ENCODE assay signal across 8 mouse cellular contexts in genomic region chr6:134917087-134917486, GRCm38 (mm10). TPM values are rescaled to one million over a fixed set of nuclear protein-coding genes. Genes with fewer than 3 reads are reported as not detected.
A peak's percentile ranks its signal among the peaks of the same experiment; 100 is the strongest.
DNase-seq lines count a peak whose midpoint lies in the region; ATAC-seq and TF ChIP-seq lines count a peak whose summit lies in the region.

No protein-coding gene starts in this region.

- H3K27me3 ChIP-seq in forebrain, postnatal 0 days (ENCODE audit: insufficient read depth, low read length): no peaks in the 10 kb centered on the region
- H3K27me3 ChIP-seq in hindbrain, embryonic 15.5 days: no peaks in the 10 kb centered on the region
- no peaks in the 10 kb centered on the region for H3K27me3 ChIP-seq in limb, embryonic 11.5 days (ENCODE audit: control insufficient read depth, insufficient read depth, low read length)
- peaks cover 7% of the 10 kb centered on the region for H3K27me3 ChIP-seq in midbrain, embryonic 12.5 days
- no peaks in the 10 kb centered on the region for H3K27me3 ChIP-seq in stomach, embryonic 14.5 days (ENCODE audit: control insufficient read depth, insufficient read depth, low read length)

- no peak for TF ChIP-seq POLR2A in bone marrow, adult 2 months (IDR thresholded peaks at IDR 0.05; ENCODE audit: borderline replicate concordance, control insufficient read depth, low read depth, low read length)

- DNase-seq in heart, adult 11 months: peak; percentile 98
- DNase-seq in heart, postnatal 25 days (ENCODE audit: low spot score): no peak
- DNase-seq in forebrain, postnatal 0 days: no peak
- peak; percentile 62 for DNase-seq in limb, embryonic 11.5 days (ENCODE audit: low spot score)

- intact Hi-C loops in heart, postnatal 25 days (cut with DNase I): loop anchor here (2.0 kb wide), 1 partner anchor 16 kb away; no protein-coding TSS in a partner anchor

- peak overlapping the region; percentile 53 for H3K4me3 ChIP-seq in bone marrow, adult 2 months (replicated peaks; ENCODE audit: control insufficient read depth, low read depth, low read length)
- H3K4me3 ChIP-seq in forebrain, postnatal 0 days (ENCODE audit: low read depth, low read length): peak overlapping the region; percentile 40
- H3K4me3 ChIP-seq in hindbrain, embryonic 15.5 days: peak overlapping the region; percentile 41
- H3K4me3 ChIP-seq in limb, embryonic 11.5 days (ENCODE audit: low read depth, low read length): peak overlapping the region; percentile 41
- peak overlapping the region; percentile 42 for H3K4me3 ChIP-seq in midbrain, embryonic 12.5 days
- H3K4me3 ChIP-seq in stomach, embryonic 14.5 days (ENCODE audit: low read depth, low read length): peak overlapping the region; percentile 37

- peak overlapping the region; percentile 35; the same call in 1 of the 2 replicates for H3K9ac ChIP-seq in forebrain, postnatal 0 days
- H3K9ac ChIP-seq in hindbrain, embryonic 15.5 days: no peak overlapping the region
- H3K9ac ChIP-seq in limb, embryonic 11.5 days (ENCODE audit: low read length): peak overlapping the region; percentile 55
- H3K9ac ChIP-seq in midbrain, embryonic 12.5 days (replicated peaks): peak overlapping the region; percentile 37
- peak overlapping the region; percentile 21; the same call in 1 of the 2 replicates for H3K9ac ChIP-seq in stomach, embryonic 14.5 days (replicated peaks; ENCODE audit: low read depth, low read length)

- no peak for ATAC-seq in forebrain, postnatal 0 days
- no peak for ATAC-seq in hindbrain, embryonic 15.5 days (ENCODE audit: low FRiP score, low read depth)
- ATAC-seq in limb, embryonic 11.5 days (ENCODE audit: insufficient number of reproducible peaks, low FRiP score, low TSS enrichment, low read depth): no peak
- ATAC-seq in midbrain, embryonic 12.5 days (ENCODE audit: low FRiP score, low read depth): no peak
- ATAC-seq in stomach, embryonic 14.5 days (ENCODE audit: insufficient number of reproducible peaks, insufficient read depth, low FRiP score, low read depth): no peak

- H3K36me3 ChIP-seq in forebrain, postnatal 0 days (ENCODE audit: insufficient read depth): no peaks in the 10 kb centered on the region
- no peaks in the 10 kb centered on the region for H3K36me3 ChIP-seq in hindbrain, embryonic 15.5 days
- H3K36me3 ChIP-seq in limb, embryonic 11.5 days (ENCODE audit: control insufficient read depth, insufficient read depth, low read length): no peaks in the 10 kb centered on the region
- H3K36me3 ChIP-seq in midbrain, embryonic 12.5 days: no peaks in the 10 kb centered on the region
- H3K36me3 ChIP-seq in stomach, embryonic 14.5 days (ENCODE audit: control insufficient read depth, insufficient read depth, low read length): no peaks in the 10 kb centered on the region; the same call in 1 of the 2 replicates

- H3K4me1 ChIP-seq in bone marrow, adult 2 months (ENCODE audit: control insufficient read depth, insufficient read depth, low read length): peaks cover 1% of the 10 kb centered on the region
- H3K4me1 ChIP-seq in forebrain, postnatal 0 days (ENCODE audit: insufficient read depth): no peaks in the 10 kb centered on the region; the same call in 1 of the 2 replicates
- peaks cover 20% of the 10 kb centered on the region for H3K4me1 ChIP-seq in hindbrain, embryonic 15.5 days (replicated peaks)
- peaks cover 5% of the 10 kb centered on the region for H3K4me1 ChIP-seq in limb, embryonic 11.5 days (ENCODE audit: control insufficient read depth, insufficient read depth, low read length)
- H3K4me1 ChIP-seq in midbrain, embryonic 12.5 days: peaks cover 28% of the 10 kb centered on the region
- H3K4me1 ChIP-seq in stomach, embryonic 14.5 days (ENCODE audit: control insufficient read depth, insufficient read depth, low read length): peaks cover 13% of the 10 kb centered on the region

- H3K27ac ChIP-seq in bone marrow, adult 2 months (ENCODE audit: control insufficient read depth, insufficient read depth, low read depth, low read length, poor library complexity): no peak overlapping the region
- H3K27ac ChIP-seq in forebrain, postnatal 0 days (ENCODE audit: low read depth, low read length): no peak overlapping the region
- peak overlapping the region; percentile 16; the same call in 1 of the 2 replicates for H3K27ac ChIP-seq in hindbrain, embryonic 15.5 days (replicated peaks)
- no peak overlapping the region for H3K27ac ChIP-seq in limb, embryonic 11.5 days (replicated peaks; ENCODE audit: low read depth, low read length)
- no peak overlapping the region for H3K27ac ChIP-seq in midbrain, embryonic 12.5 days (replicated peaks)
- peak overlapping the region; percentile 66 for H3K27ac ChIP-seq in stomach, embryonic 14.5 days (ENCODE audit: low read length)

- H3K4me2 ChIP-seq in forebrain, postnatal 0 days (ENCODE audit: low read depth): peak overlapping the region; percentile 57
- H3K4me2 ChIP-seq in hindbrain, embryonic 15.5 days: peak overlapping the region; percentile 60
- peak overlapping the region; percentile 72 for H3K4me2 ChIP-seq in limb, embryonic 11.5 days (ENCODE audit: low read depth, severe bottlenecking)
- H3K4me2 ChIP-seq in midbrain, embryonic 12.5 days (replicated peaks): peak overlapping the region; percentile 64
- peak overlapping the region; percentile 64 for H3K4me2 ChIP-seq in stomach, embryonic 14.5 days (replicated peaks; ENCODE audit: low read depth, low read length)

- H3K9me3 ChIP-seq in forebrain, postnatal 0 days (ENCODE audit: low read length): no peaks in the 10 kb centered on the region
- no peaks in the 10 kb centered on the region for H3K9me3 ChIP-seq in hindbrain, embryonic 15.5 days
- no peaks in the 10 kb centered on the region for H3K9me3 ChIP-seq in limb, embryonic 11.5 days (ENCODE audit: control insufficient read depth, low read length)
- no peaks in the 10 kb centered on the region for H3K9me3 ChIP-seq in midbrain, embryonic 12.5 days
- H3K9me3 ChIP-seq in stomach, embryonic 14.5 days (ENCODE audit: control insufficient read depth, low read depth, low read length): no peaks in the 10 kb centered on the region

- WGBS in bone marrow, adult 2 months: 2% methylated on average over 11 of the region's 11 CpGs
- under 1% methylated on average over 11 of the region's 11 CpGs for WGBS in forebrain, postnatal 0 days
- WGBS in hindbrain, embryonic 15.5 days: 2% methylated on average over 11 of the region's 11 CpGs
- under 1% methylated on average over 11 of the region's 11 CpGs for WGBS in limb, embryonic 11.5 days
- 2% methylated on average over 11 of the region's 11 CpGs for WGBS in midbrain, embryonic 12.5 days
- 1% methylated on average over 11 of the region's 11 CpGs for WGBS in stomach, embryonic 14.5 days

- TF ChIP-seq CTCF in bone marrow, adult 2 months (IDR thresholded peaks at IDR 0.05; ENCODE audit: control insufficient read depth, insufficient read depth, low read length): no peak
- no peak for TF ChIP-seq CTCF in forebrain, postnatal 0 days (IDR thresholded peaks at IDR 0.05; ENCODE audit: low read depth)

RNA-seq across cellular contexts. Expression of gene Cdkn1b, which starts 3.1 kb away (rescaled TPM):
- 10 to 100 TPM; 40.3 to 49.5 TPM for total RNA-seq in heart, postnatal 25 days (2021)
- polyA plus RNA-seq in bone marrow, adult 2 months (2011; ENCODE audit: insufficient read depth, insufficient read length, low replicate concordance, missing spikeins): 40.0 and 47.4 TPM in 2 replicates
- total RNA-seq in forebrain, postnatal 0 days (2014; rRNA removed): 89.0 and 102 TPM in 2 replicates
- polyA plus RNA-seq in forebrain, postnatal 0 days (2015; fragmentation: Nextera tagmentation; extraction: Ambion mirVana): 36.0 and 44.0 TPM in 2 replicates
- 17.0 and 21.8 TPM in 2 replicates for polyA plus RNA-seq in hindbrain, embryonic 15.5 days (2015; fragmentation: Nextera tagmentation; extraction: Ambion mirVana)
- 13.7 and 16.1 TPM in 2 replicates for polyA plus RNA-seq in limb, embryonic 11.5 days (2014; fragmentation: Nextera tagmentation; extraction: Ambion mirVana)
- 28.3 and 30.0 TPM in 2 replicates for polyA plus RNA-seq in midbrain, embryonic 12.5 days (2016; fragmentation: Nextera tagmentation; extraction: Ambion mirVana)
- 18.3 and 19.9 TPM in 2 replicates for polyA plus RNA-seq in stomach, embryonic 14.5 days (2014; fragmentation: Nextera tagmentation; extraction: Ambion mirVana)

RNA-seq across cellular contexts. Expression of gene Gpr19, which starts 18.7 kb away (rescaled TPM):
- total RNA-seq in heart, postnatal 25 days (2021): 1 to 10 TPM; 3.3 to 5.1 TPM
- polyA plus RNA-seq in bone marrow, adult 2 months (2011; ENCODE audit: insufficient read depth, insufficient read length, low replicate concordance, missing spikeins): 6.9 and 16.6 TPM in 2 replicates
- 33.2 and 34.5 TPM in 2 replicates for total RNA-seq in forebrain, postnatal 0 days (2014; rRNA removed)
- polyA plus RNA-seq in forebrain, postnatal 0 days (2015; fragmentation: Nextera tagmentation; extraction: Ambion mirVana): 38.6 and 42.7 TPM in 2 replicates
- polyA plus RNA-seq in hindbrain, embryonic 15.5 days (2015; fragmentation: Nextera tagmentation; extraction: Ambion mirVana): 34.3 and 34.5 TPM in 2 replicates
- polyA plus RNA-seq in limb, embryonic 11.5 days (2014; fragmentation: Nextera tagmentation; extraction: Ambion mirVana): 8.9 and 9.8 TPM in 2 replicates
- 42.4 and 42.7 TPM in 2 replicates for polyA plus RNA-seq in midbrain, embryonic 12.5 days (2016; fragmentation: Nextera tagmentation; extraction: Ambion mirVana)
- polyA plus RNA-seq in stomach, embryonic 14.5 days (2014; fragmentation: Nextera tagmentation; extraction: Ambion mirVana): 11.2 and 12.3 TPM in 2 replicates

Comparison
In these comparisons a context has a peak if more than half of its experiments do, and no peak if none do; other contexts are left out.
1. DNase-seq: peak in heart, adult 11 months (single experiment) and limb, embryonic 11.5 days (single experiment); none in heart, postnatal 25 days (single experiment) and forebrain, postnatal 0 days (single experiment).
2. H3K27ac ChIP-seq: peak in hindbrain, embryonic 15.5 days (single experiment) and stomach, embryonic 14.5 days (single experiment); none in bone marrow, adult 2 months (single experiment), forebrain, postnatal 0 days (single experiment), limb, embryonic 11.5 days (single experiment) and midbrain, embryonic 12.5 days (single experiment).
3. Peak in every context shown above with its lines, with median percentiles within 50 percentile points of each other: H3K4me3 ChIP-seq and H3K4me2 ChIP-seq.